Mouse (Mus musculus): Measurements from ENCODE around the gene Ccr10. TPM values are rescaled to one million over a fixed set of nuclear protein-coding genes. Genes with fewer than 3 reads are reported as not detected.

The Ccr10 gene
- total RNA-seq (2023) = 1 to 10 TPM in 1 of 2 experiments, not detected in 1; 1.0 TPM

DNA sequence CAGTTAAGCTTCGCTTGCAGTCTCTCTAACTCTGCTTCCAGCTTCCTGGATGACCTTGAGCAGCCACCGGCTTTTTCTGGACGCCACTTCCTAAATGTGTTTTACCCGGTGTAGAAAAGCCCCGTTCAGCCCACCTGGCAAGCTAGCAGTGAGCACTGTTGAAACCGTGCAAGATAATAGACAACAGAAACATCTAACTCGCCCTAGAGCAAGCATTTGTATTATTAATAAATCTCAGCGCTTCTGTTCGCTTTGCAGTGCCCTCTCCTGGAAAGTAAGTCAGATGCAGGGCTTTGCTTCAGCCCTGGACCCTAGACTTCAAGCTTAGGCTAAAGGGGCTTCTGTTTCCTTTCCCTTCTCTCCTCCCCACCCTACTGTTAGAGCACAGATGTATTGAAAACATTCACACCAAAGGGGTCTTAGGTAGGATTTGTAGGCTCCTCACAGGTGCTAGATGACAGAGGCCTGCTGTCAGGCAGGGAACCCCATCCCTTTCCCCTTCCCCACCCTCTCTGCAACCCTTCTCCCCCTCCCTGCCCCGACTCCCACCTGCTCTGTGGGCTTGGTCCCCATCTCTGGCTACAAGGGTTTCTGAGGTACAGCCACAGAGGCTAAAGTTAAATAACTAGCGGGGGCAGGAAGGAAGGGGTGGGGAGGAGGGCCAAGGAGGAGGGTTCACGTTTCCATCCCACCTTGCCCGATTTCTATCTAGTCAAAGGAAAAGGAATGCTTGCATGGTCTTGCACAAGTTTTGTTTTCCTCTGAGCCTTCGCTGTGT, at the start of gene Ccr10:
TSS of gene Ccr10 (minus strand) at position 593 of the 778 bp plus-strand sequence.

GRCm38 (mm10) chr11:101170811-101171610, 4.2 kb downstream of the Ccr10 start, which contains the start of gene Plekhh3:
TSS of gene Plekhh3 (minus strand) at chr11:101171351.

GRCm38 (mm10) chr11:101170354-101170810, 4.9 kb downstream of the Ccr10 start, which contains the start of gene Cntnap1:
TSS of gene Cntnap1 (plus strand) at chr11:101170523.

GRCm38 (mm10) chr11:101155728-101156371, 19.4 kb downstream of the Ccr10 start, which contains the start of gene Tubg2:
TSS of gene Tubg2 (plus strand) at chr11:101155907.

Other genes with a start within 250 kb of the Ccr10 start
- 100 to 1,000 TPM; 339 to 367 TPM for gene Stat3, start 235.9 kb downstream of the Ccr10 start, total RNA-seq (2023)
- 1 to 10 TPM; 1.3 to 1.4 TPM for gene Cavin1, start 204.6 kb downstream of the Ccr10 start, total RNA-seq (2023)
- 10 to 100 TPM; 42.5 to 47.7 TPM for gene Atp6v0a1, start 166.0 kb downstream of the Ccr10 start, total RNA-seq (2023)
- gene Naglu, start 105.4 kb downstream of the Ccr10 start, total RNA-seq (2023) = 10 to 100 TPM; 17.1 to 18.2 TPM
- under 1 TPM; 0.52 to 0.60 TPM for gene Hsd17b1, start 97.0 kb downstream of the Ccr10 start, total RNA-seq (2023)
- gene Coasy, start 92.9 kb downstream of the Ccr10 start, total RNA-seq (2023) = 10 to 100 TPM; 11.9 to 13.8 TPM
- 10 to 100 TPM; 32.7 to 34.7 TPM for gene Mlx, start 88.2 kb downstream of the Ccr10 start, total RNA-seq (2023)
- gene Psmc3ip, start 80.0 kb downstream of the Ccr10 start, total RNA-seq (2023) = under 1 TPM; 0.52 to 0.71 TPM
- gene Retreg3, start 55.5 kb downstream of the Ccr10 start, total RNA-seq (2023) = 10 to 100 TPM; 45.1 to 49.4 TPM
- 1 to 10 TPM; 7.3 to 9.3 TPM for gene Tubg1, start 55.5 kb downstream of the Ccr10 start, total RNA-seq (2023)
- under 1 TPM; 0.61 to 0.76 TPM for gene Tubg2, start 19.5 kb downstream of the Ccr10 start, total RNA-seq (2023)
- 1 to 10 TPM; 1.2 to 1.8 TPM for gene Cntnap1, start 4.9 kb downstream of the Ccr10 start, total RNA-seq (2023)
- gene Plekhh3, start 4.1 kb downstream of the Ccr10 start, total RNA-seq (2023) = 1 to 10 TPM; 8.2 to 9.4 TPM
- 10 to 100 TPM; 55.4 to 58.7 TPM for gene Ezh1, start 51.0 kb upstream of the Ccr10 start, total RNA-seq (2023)
- not detected for gene Ramp2, start 70.6 kb upstream of the Ccr10 start, total RNA-seq (2023)
- 10 to 100 TPM; 61.8 to 65.1 TPM for gene Vps25, start 78.3 kb upstream of the Ccr10 start, total RNA-seq (2023)
- gene Wnk4, start 85.1 kb upstream of the Ccr10 start, total RNA-seq (2023) = under 1 TPM in 1 of 2 experiments, not detected in 1; 0.21 TPM
- gene Cntd1, start 103.6 kb upstream of the Ccr10 start, total RNA-seq (2023) = not detected
- gene Coa3, start 103.7 kb upstream of the Ccr10 start, total RNA-seq (2023) = 10 to 100 TPM; 37.7 to 38.0 TPM
- 100 to 1,000 TPM; 158 to 172 TPM for gene Becn1, start 126.8 kb upstream of the Ccr10 start, total RNA-seq (2023)
- 10 to 100 TPM; 74.0 to 80.6 TPM for gene Psme3, start 140.8 kb upstream of the Ccr10 start, total RNA-seq (2023)
- 1 to 10 TPM; 3.5 to 4.1 TPM for gene Aoc2, start 149.6 kb upstream of the Ccr10 start, total RNA-seq (2023)
- not detected for gene Aoc3, start 155.2 kb upstream of the Ccr10 start, total RNA-seq (2023)
- gene G6pc, start 192.1 kb upstream of the Ccr10 start, total RNA-seq (2023) = not detected
- 10 to 100 TPM in 1 of 2 experiments, 1 to 10 TPM in 1; 9.5 to 13.1 TPM for gene Aarsd1, start 242.2 kb upstream of the Ccr10 start, total RNA-seq (2023)
- gene Gm27029, start 249.4 kb upstream of the Ccr10 start, total RNA-seq (2023) = under 1 TPM in 1 of 2 experiments, not detected in 1; 0.66 TPM
- gene Rundc1, start 249.6 kb upstream of the Ccr10 start, total RNA-seq (2023) = 10 to 100 TPM; 12.3 to 12.9 TPM
- under 1 TPM; 0.36 to 0.73 TPM for gene Ptges3l, start 249.9 kb upstream of the Ccr10 start, total RNA-seq (2023)